Mouse (Mus musculus) spleen, adult 2 months (tissue): ENCODE data around the gene Cdcp2.
"Not testable (repeated sequence)": the region's sequence is repeated elsewhere in the genome, so short reads cannot be mapped to it uniquely, and the experiment has no call there.

ENCODE experiments used
- CTCF ChIP-seq: fragments of 200-500 bp; IDR thresholded peaks from 2 replicates; pipeline ENCODE4 v1.5.1; 2011; ENCODE audit warnings: mild to moderate bottlenecking, inconsistent platforms; ENCODE audit not compliant: insufficient read depth, insufficient read length, insufficient replicate concordance; ENCODE audit errors: extremely low read depth
- POLR2A ChIP-seq: fragments of 200-500 bp; IDR thresholded peaks from 2 replicates; pipeline ENCODE4 v1.6.1; 2011; ENCODE audit warnings: low read depth, low read length, inconsistent platforms

GRCm38 (mm10) chr4:107109181-107109580 lies 12.5 kb downstream of the Cdcp2 start:
- not testable (repeated sequence) for TF ChIP-seq CTCF, POLR2A
